ENCODE assay signal across 18 mouse cellular contexts in the genomic region with DNA sequence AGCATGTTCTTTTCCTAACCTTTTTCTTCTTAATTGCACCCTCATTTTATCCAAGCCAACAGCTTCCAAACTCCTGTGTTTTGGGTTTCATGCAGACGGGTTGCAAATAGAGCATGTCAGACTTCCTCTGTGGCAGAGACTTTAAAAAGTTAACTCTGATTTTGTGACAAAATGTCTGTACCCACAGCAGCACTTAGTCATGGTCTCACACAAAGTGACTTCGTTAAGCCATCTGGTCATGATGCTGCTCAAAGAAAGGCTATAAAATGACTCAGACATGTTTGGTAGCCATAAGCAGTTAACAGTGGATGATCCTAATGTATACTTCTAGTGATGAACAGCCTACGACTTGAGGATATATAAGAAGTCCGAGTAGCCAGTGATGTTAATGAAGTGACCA.
"Had no signal": no experiment of that assay in that cellular context is flagged by ENCODE, and none has a peak within 500 bp of the region (broad histone marks: within the 10 kb centered on the region; RNA-seq: fewer than 3 reads in every experiment).

No protein-coding gene starts in this region.

- H3K9ac ChIP-seq: liver, postnatal 0 days; lung, embryonic 15.5 days; midbrain, embryonic 13.5 days; midbrain, embryonic 15.5 days; neural tube, embryonic 12.5 days; stomach, embryonic 15.5 days had no signal

- H3K4me3 ChIP-seq: lung, embryonic 15.5 days; megakaryocyte, embryonic 14.5 days; midbrain, embryonic 13.5 days; midbrain, embryonic 15.5 days; neural tube, embryonic 12.5 days; stomach, embryonic 15.5 days had no signal

- H3K36me3 ChIP-seq: lung, embryonic 15.5 days; midbrain, embryonic 13.5 days; midbrain, embryonic 15.5 days; neural tube, embryonic 12.5 days; stomach, embryonic 15.5 days had no signal

- H3K4me2 ChIP-seq: lung, embryonic 15.5 days; midbrain, embryonic 11.5 days; midbrain, embryonic 13.5 days; midbrain, embryonic 15.5 days; neural tube, embryonic 12.5 days; stomach, embryonic 15.5 days had no signal

- H3K27ac ChIP-seq: lung, embryonic 15.5 days; macrophage; midbrain, embryonic 13.5 days; midbrain, embryonic 15.5 days; neural tube, embryonic 12.5 days; stomach, embryonic 15.5 days; stomach, postnatal 0 days had no signal

- H3K27me3 ChIP-seq: lung, embryonic 15.5 days; megakaryocyte, embryonic 14.5 days; midbrain, embryonic 13.5 days; midbrain, embryonic 15.5 days; neural tube, embryonic 12.5 days; stomach, embryonic 15.5 days had no signal

- DNase-seq: liver, postnatal 0 days; lung, adult 2 months; lung, postnatal 14 days; lung, postnatal 36 days; right cerebral cortex, postnatal 14 days; thymus, adult 18-20 months; thymus, postnatal 14 days; thymus, postnatal 36 days had no signal

- H3K9me3 ChIP-seq: lung, embryonic 15.5 days; midbrain, embryonic 13.5 days; midbrain, embryonic 15.5 days; neural tube, embryonic 12.5 days; stomach, embryonic 15.5 days had no signal

- ATAC-seq: liver, postnatal 0 days; lung, postnatal 0 days; midbrain, embryonic 13.5 days; midbrain, embryonic 15.5 days had no signal

- H3K4me1 ChIP-seq: lung, embryonic 15.5 days; megakaryocyte, embryonic 14.5 days; midbrain, embryonic 13.5 days; midbrain, embryonic 15.5 days; neural tube, embryonic 12.5 days; stomach, embryonic 15.5 days had no signal
